Mouse (Mus musculus) MEL (cell line): ENCODE measurements around the gene Tnfaip1. TPM values are rescaled to one million over a fixed set of nuclear protein-coding genes. Genes with fewer than 3 reads are reported as not detected.

Source experiments
- DNase-seq: peaks from one replicate; pipeline ENCODE4 v3.0.0; 2011; ENCODE audit warnings: low read depth, low spot score
- H3K27ac ChIP-seq: 2 replicates; pipeline ENCODE4 v1.5.1; 2012; ENCODE audit warnings: low read depth, mild to moderate bottlenecking, control low read depth, low read length, moderate library complexity; ENCODE audit not compliant: control insufficient read depth
- H3K27me3 ChIP-seq, 2 experiments: fragments of 150-350 bp in 1 of 2; sonication (generic) in 1 of 2; 2 replicates each; pipeline ENCODE4 v1.6.1; 2012; ENCODE audit warnings: low read length in 2 of 2, mild to moderate bottlenecking in 2 of 2, improper control_type of control experiment in 1 of 2, moderate library complexity in 1 of 2; ENCODE audit not compliant: insufficient read depth in 2 of 2, control insufficient read depth in 1 of 2
- H3K36me3 ChIP-seq, 2 experiments: 2 replicates each; pipeline ENCODE4 v1.6.1; 2012 to 2014; ENCODE audit warnings: low read length in 2 of 2, improper control_type of control experiment in 1 of 2, inconsistent platforms in 1 of 2, mild to moderate bottlenecking in 1 of 2; ENCODE audit not compliant: insufficient read depth in 2 of 2, control insufficient read depth in 1 of 2
- H3K4me1 ChIP-seq, 2 experiments: fragments of 150-350 bp in 1 of 2; sonication (generic) in 1 of 2; 2 replicates each; pipeline ENCODE4 v1.6.1; 2012; ENCODE audit warnings: low read length in 2 of 2, improper control_type of control experiment in 1 of 2, mild to moderate bottlenecking in 1 of 2; ENCODE audit not compliant: insufficient read depth in 2 of 2, control insufficient read depth in 1 of 2
- H3K4me3 ChIP-seq, 2 experiments: fragments of 150-350 bp in 1 of 2; sonication (generic) in 1 of 2; 2 replicates each; pipeline ENCODE4 v1.5.1; 2012; ENCODE audit warnings: low read depth in 2 of 2, low read length in 2 of 2, mild to moderate bottlenecking in 2 of 2, moderate library complexity in 2 of 2, control low read depth in 1 of 2, improper control_type of control experiment in 1 of 2; ENCODE audit not compliant: control insufficient read depth in 1 of 2, insufficient read depth in 1 of 2
- H3K79me2 ChIP-seq: 2 replicates; pipeline ENCODE4 v1.6.1; 2012; ENCODE audit warnings: mild to moderate bottlenecking, low read length, moderate library complexity; ENCODE audit not compliant: control insufficient read depth, poor library complexity, insufficient read depth
- H3K9ac ChIP-seq: 2 replicates; pipeline ENCODE4 v1.6.1; 2012; ENCODE audit warnings: low read depth, mild to moderate bottlenecking, control low read depth, low read length, moderate library complexity; ENCODE audit not compliant: control insufficient read depth, poor library complexity, severe bottlenecking
- H3K9me3 ChIP-seq: fragments of 150-350 bp; sonication (generic); replicated peaks from 2 replicates; pipeline ENCODE4 v1.6.1; 2012; ENCODE audit warnings: mild to moderate bottlenecking, low read length, improper control_type of control experiment, moderate library complexity; ENCODE audit not compliant: insufficient read depth
- BHLHE40 ChIP-seq: IDR thresholded peaks from 2 replicates; pipeline ENCODE4 v1.6.1; 2012; ENCODE audit warnings: low read depth, mild to moderate bottlenecking, inconsistent platforms, low read length, improper control_type of control experiment, borderline replicate concordance
- E2F4 ChIP-seq: IDR thresholded peaks from 2 replicates; pipeline ENCODE4 v1.6.1; 2011; ENCODE audit warnings: low read depth, low read length, improper control_type of control experiment, borderline replicate concordance
- ELF1 ChIP-seq: IDR thresholded peaks from 2 replicates; pipeline ENCODE4 v1.6.1; 2014; ENCODE audit warnings: low read depth, mild to moderate bottlenecking, inconsistent platforms, low read length, improper control_type of control experiment, moderate library complexity
- EP300 ChIP-seq, 2 experiments: IDR thresholded peaks; 2 replicates each; pipeline ENCODE4 v1.6.1; 2011; ENCODE audit warnings: improper control_type of control experiment in 2 of 2, low read length in 2 of 2, low read depth in 1 of 2, mild to moderate bottlenecking in 1 of 2
- ETS1 ChIP-seq: IDR thresholded peaks from 2 replicates; pipeline ENCODE4 v1.6.1; 2012; ENCODE audit warnings: low read depth, mild to moderate bottlenecking, inconsistent platforms, low read length, improper control_type of control experiment, moderate library complexity
- GATA1 ChIP-seq: IDR thresholded peaks from 2 replicates; pipeline ENCODE4 v1.6.1; 2011; ENCODE audit warnings: low read depth, low read length, improper control_type of control experiment
- KAT2A ChIP-seq: conservative IDR thresholded peaks from 2 replicates; pipeline ENCODE4 v1.6.1; 2012; ENCODE audit warnings: low read depth, low read length, improper control_type of control experiment, inconsistent platforms
- MAZ ChIP-seq: IDR thresholded peaks from 2 replicates; pipeline ENCODE4 v1.6.1; 2012; ENCODE audit warnings: low read depth, mild to moderate bottlenecking, inconsistent platforms, low read length, improper control_type of control experiment
- MEF2A ChIP-seq: IDR thresholded peaks from 2 replicates; pipeline ENCODE4 v1.6.1; 2014; ENCODE audit warnings: low read depth, mild to moderate bottlenecking, inconsistent platforms, low read length, improper control_type of control experiment; ENCODE audit not compliant: poor library complexity, insufficient replicate concordance, severe bottlenecking; ENCODE audit errors: extremely low read depth
- MYC ChIP-seq: IDR thresholded peaks from 2 replicates; pipeline ENCODE4 v1.6.1; 2011; ENCODE audit warnings: low read depth, mild to moderate bottlenecking, low read length, improper control_type of control experiment, moderate library complexity
- POLR2A ChIP-seq, 2 experiments: IDR thresholded peaks; 2 replicates each; pipeline ENCODE4 v1.6.1; 2011 to 2012; ENCODE audit warnings: low read length in 2 of 2, mild to moderate bottlenecking in 2 of 2, control low read depth in 1 of 2, improper control_type of control experiment in 1 of 2, low read depth in 1 of 2, moderate library complexity in 1 of 2; ENCODE audit not compliant: control insufficient read depth in 1 of 2, insufficient read depth in 1 of 2, poor library complexity in 1 of 2
- POLR2AphosphoS2 ChIP-seq: IDR thresholded peaks from 2 replicates; pipeline ENCODE4 v1.6.1; 2011; ENCODE audit warnings: low read length, improper control_type of control experiment
- RAD21 ChIP-seq: IDR thresholded peaks from 2 replicates; pipeline ENCODE4 v1.6.1; 2011; ENCODE audit warnings: mild to moderate bottlenecking, low read depth, low read length, improper control_type of control experiment
- RCOR1 ChIP-seq: IDR thresholded peaks from 2 replicates; pipeline ENCODE4 v1.6.1; 2012; ENCODE audit warnings: low read depth, mild to moderate bottlenecking, inconsistent platforms, low read length, improper control_type of control experiment
- TCF12 ChIP-seq: IDR thresholded peaks from 2 replicates; pipeline ENCODE4 v1.6.1; 2014; ENCODE audit warnings: low read depth, mild to moderate bottlenecking, inconsistent platforms, low read length, improper control_type of control experiment, moderate library complexity
- USF2 ChIP-seq, 2 experiments: IDR thresholded peaks; 2 replicates each; pipeline ENCODE4 v1.6.1; 2011 to 2012; ENCODE audit warnings: improper control_type of control experiment in 2 of 2, low read length in 2 of 2, borderline replicate concordance in 1 of 2, inconsistent platforms in 1 of 2, low read depth in 1 of 2, mild to moderate bottlenecking in 1 of 2; ENCODE audit not compliant: insufficient read depth in 1 of 2
- ZC3H11A ChIP-seq: IDR thresholded peaks from 2 replicates; pipeline ENCODE4 v1.6.1; 2012; ENCODE audit warnings: low read depth, mild to moderate bottlenecking, inconsistent platforms, low read length, improper control_type of control experiment
- ZKSCAN1 ChIP-seq: IDR thresholded peaks from 2 replicates; pipeline ENCODE4 v1.6.1; 2012; ENCODE audit warnings: low read depth, mild to moderate bottlenecking, inconsistent platforms, low read length, improper control_type of control experiment, moderate library complexity
- polyA plus RNA-seq, 2 experiments: library from polyadenylated mRNA; stranded (reverse) in 1 of 2; unstranded in 1 of 2; fragments of >175 nt in 1 of 2; fragments of >200 nt in 1 of 2; gene quantifications; 2 replicates each; pipeline versions ENCODE4 v1.2.1 to v1.2.4; 2012; ENCODE audit warnings: low replicate concordance in 2 of 2, low read depth in 1 of 2; ENCODE audit not compliant: insufficient read length in 2 of 2, insufficient read depth in 1 of 2, missing spikeins in 1 of 2
- total RNA-seq: library from RNA; depleted of rRNA; stranded (reverse); fragments of 300-350 nt; gene quantifications from 2 replicates; pipeline ENCODE4 v1.2.3, GENCODE M21; 2012

Tnfaip1 gene
- total and polyA plus RNA-seq, 3 experiments = 3.9 to 7.4 TPM; not detected in 1

GRCm38 (mm10) chr11:78509148-78509547 lies 27.0 kb downstream of the Tnfaip1 start (continued):
- TF ChIP-seq E2F4 (no peak), ZKSCAN1 (no peak), BHLHE40 (no peak), USF2 (IDR thresholded peaks at IDR 0.05; ENCODE audit: borderline replicate concordance in 1 of 2, insufficient read depth in 1 of 2, low read depth in 1 of 2, low read length in 2 of 2) (no peak), RCOR1 (no peak), ZC3H11A (peak; percentile 55), POLR2A (IDR thresholded peaks at IDR 0.05; ENCODE audit: control insufficient read depth in 1 of 2, insufficient read depth in 1 of 2, low read depth in 1 of 2, low read length in 2 of 2, poor library complexity in 1 of 2) (no peak), ELF1 (no peak), MEF2A (no peak), KAT2A (no peak), TCF12 (no peak)

GRCm38 (mm10) chr11:78505430-78505829 lies 30.7 kb downstream of the Tnfaip1 start:
- TF ChIP-seq ETS1 (no peak), MAZ (no peak), EP300 (IDR thresholded peaks at IDR 0.05; ENCODE audit: low read depth in 1 of 2, low read length in 2 of 2) (no peak), ELF1 (no peak), MYC (no peak), KAT2A (no peak), RAD21 (no peak), POLR2AphosphoS2 (no peak), GATA1 (no peak)
- no peak for DNase-seq
- Histone ChIP-seq H3K9ac (no peak overlapping the region), H3K27me3 (no peaks in the 10 kb centered on the region), H3K27ac (no peak overlapping the region), H3K79me2 (no peaks in the 10 kb centered on the region), H3K4me1 (peaks cover 0 to 17% of the 10 kb centered on the region in 2 experiments; a peak in 2 of 4 replicates), H3K9me3 (no peaks in the 10 kb centered on the region), H3K36me3 (peaks cover 3 to 14% of the 10 kb centered on the region in 2 experiments; a peak in 2 of 4 replicates), H3K4me3 (no peak overlapping the region)
